Mouse (Mus musculus): ENCODE data around the gene Slc18a2. TPM values are rescaled to one million over a fixed set of nuclear protein-coding genes. Genes with fewer than 3 reads are reported as not detected.

The Slc18a2 gene
- polyA plus RNA-seq, 1 experiment from 2014 or later = 11.2 TPM

GRCm38 (mm10) chr19:59243057-59243456, 17.6 kb upstream of the Slc18a2 start:
- H3K9ac ChIP-seq = no peak overlapping the region
- H3K4me2 ChIP-seq = no peak overlapping the region
- H3K4me1 ChIP-seq (replicated peaks) = no peaks in the 10 kb centered on the region
- H3K27me3 ChIP-seq (replicated peaks) = peaks cover 25% of the 10 kb centered on the region
- H3K27ac ChIP-seq (ENCODE audit: poor library complexity, severe bottlenecking) = no peak overlapping the region
- H3K4me3 ChIP-seq = no peak overlapping the region
- H3K9me3 ChIP-seq (replicated peaks) = no peaks in the 10 kb centered on the region
- WGBS = 65% methylated on average over 2 of the region's 2 CpGs
- H3K36me3 ChIP-seq = no peaks in the 10 kb centered on the region
- ATAC-seq (ENCODE audit: insufficient number of reproducible peaks, low FRiP score) = no peak

DNA sequence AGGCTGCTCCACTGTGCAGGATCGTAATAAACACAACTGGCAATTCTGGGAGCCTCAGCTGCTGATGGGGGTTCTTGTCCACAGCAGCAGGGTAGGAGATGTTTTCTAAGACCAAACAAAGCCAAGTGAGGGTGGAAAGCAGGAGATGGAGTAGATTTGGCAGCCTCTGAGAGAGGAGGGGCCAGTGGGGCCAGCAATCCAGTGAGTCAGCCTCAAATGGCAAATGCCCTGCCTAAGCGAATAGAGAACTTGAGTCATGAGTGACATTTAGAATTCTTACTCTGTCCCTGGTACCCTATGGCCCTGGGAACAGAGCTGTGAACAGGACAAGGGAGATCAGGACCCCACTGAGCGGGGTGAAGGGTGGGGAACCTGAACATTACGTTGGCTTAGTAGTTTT, 12.6 kb upstream of the Slc18a2 start:
- Histone ChIP-seq H3K27ac (ENCODE audit: poor library complexity, severe bottlenecking) (no peak overlapping the region), H3K4me1 (replicated peaks) (no peaks in the 10 kb centered on the region), H3K36me3 (no peaks in the 10 kb centered on the region), H3K4me2 (no peak overlapping the region), H3K4me3 (no peak overlapping the region), H3K27me3 (replicated peaks) (peaks cover 6% of the 10 kb centered on the region; the same call in 1 of the 2 replicates), H3K9me3 (replicated peaks) (no peaks in the 10 kb centered on the region), H3K9ac (no peak overlapping the region)
- no peak for ATAC-seq (ENCODE audit: insufficient number of reproducible peaks, low FRiP score)
- WGBS = 77% methylated on average over 4 of the region's 4 CpGs

DNA sequence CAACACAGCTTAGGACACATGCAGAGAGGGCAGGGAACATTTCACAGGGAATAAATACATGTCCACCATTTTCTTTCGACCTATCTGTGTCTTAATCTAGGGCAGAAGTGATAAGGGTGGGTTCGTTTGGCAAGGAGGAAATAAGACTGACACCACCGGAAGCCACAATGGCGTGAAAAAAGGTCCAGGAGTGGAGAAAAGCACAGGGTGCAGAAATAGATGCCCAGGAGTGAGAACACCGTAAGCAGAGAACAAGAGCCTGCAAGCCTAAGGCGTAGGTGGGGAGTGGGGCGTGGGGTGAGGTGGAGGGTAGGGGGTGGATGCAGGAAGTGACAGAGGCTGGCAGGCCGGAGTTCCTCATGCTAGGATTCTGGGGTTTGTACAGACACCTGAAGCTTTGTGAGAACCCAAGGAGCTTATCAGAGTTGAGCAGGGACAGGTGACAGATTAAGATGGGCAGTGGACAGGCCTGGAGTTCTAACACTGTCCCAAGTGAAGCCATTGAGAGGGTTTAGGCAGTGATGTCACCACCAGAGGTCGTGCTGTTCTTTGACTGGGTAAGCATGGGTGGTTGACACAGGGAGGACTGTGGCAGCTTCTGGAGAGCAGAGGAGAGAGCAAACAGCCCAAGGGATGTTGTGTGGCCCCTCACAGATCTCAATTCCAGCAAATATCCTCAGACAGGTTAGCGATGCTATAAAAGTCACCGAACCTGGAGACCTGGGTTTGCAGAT, 12.0 kb upstream of the Slc18a2 start:
- Histone ChIP-seq H3K36me3 (no peaks in the 10 kb centered on the region), H3K27me3 (replicated peaks) (peaks cover 6% of the 10 kb centered on the region; the same call in 1 of the 2 replicates), H3K4me3 (no peak overlapping the region), H3K4me1 (replicated peaks) (no peaks in the 10 kb centered on the region), H3K4me2 (no peak overlapping the region), H3K9ac (no peak overlapping the region), H3K9me3 (replicated peaks) (no peaks in the 10 kb centered on the region), H3K27ac (ENCODE audit: poor library complexity, severe bottlenecking) (no peak overlapping the region)
- 63% methylated on average over 11 of the region's 11 CpGs for WGBS
- ATAC-seq (ENCODE audit: insufficient number of reproducible peaks, low FRiP score) = no peak

GRCm38 (mm10) chr19:59252651-59253050, 8.0 kb upstream of the Slc18a2 start:
- ATAC-seq (ENCODE audit: insufficient number of reproducible peaks, low FRiP score) = no peak
- no peak overlapping the region for H3K4me2 ChIP-seq
- H3K9ac ChIP-seq = no peak overlapping the region
- 69% methylated on average over 2 of the region's 2 CpGs for WGBS
- H3K27me3 ChIP-seq (replicated peaks) = 0 out of 2 replicates have a peak, but pooled peaks cover 5% of the 10 kb centered on the region
- no peaks in the 10 kb centered on the region for H3K36me3 ChIP-seq
- H3K4me3 ChIP-seq = no peak overlapping the region
- 0 out of 2 replicates have a peak, but pooled peaks cover 3% of the 10 kb centered on the region for H3K9me3 ChIP-seq (replicated peaks)
- H3K4me1 ChIP-seq (replicated peaks) = no peaks in the 10 kb centered on the region
- no peak overlapping the region for H3K27ac ChIP-seq (ENCODE audit: poor library complexity, severe bottlenecking)

DNA sequence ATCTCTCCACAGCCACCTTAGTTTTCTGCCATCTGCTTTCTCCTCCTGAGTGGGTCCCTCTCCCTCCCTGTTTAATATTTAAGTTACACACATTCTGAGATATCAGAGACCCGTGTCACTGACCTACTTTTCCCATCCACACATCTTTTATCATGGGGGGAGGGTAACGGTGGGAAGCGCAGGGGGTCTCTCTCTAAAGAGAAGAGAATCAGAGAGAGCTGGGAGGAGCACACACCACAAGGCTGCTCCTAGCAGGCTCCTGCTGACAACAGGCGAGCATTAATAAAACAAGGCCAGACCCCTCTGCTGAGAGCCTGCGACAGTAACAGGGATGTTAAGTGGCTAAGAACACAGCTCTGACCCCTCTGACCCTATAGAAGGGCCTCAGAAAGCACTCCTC, 1.1 kb upstream of the Slc18a2 start:
- no peak for ATAC-seq (ENCODE audit: insufficient number of reproducible peaks, low FRiP score)
- H3K9ac ChIP-seq = no peak overlapping the region
- H3K4me3 ChIP-seq = no peak overlapping the region
- H3K27me3 ChIP-seq (replicated peaks) = peaks cover 41% of the 10 kb centered on the region
- peaks cover 22% of the 10 kb centered on the region for H3K4me1 ChIP-seq (replicated peaks)
- WGBS = 32% methylated on average over 5 of the region's 5 CpGs
- no peak overlapping the region for H3K4me2 ChIP-seq
- H3K27ac ChIP-seq (ENCODE audit: poor library complexity, severe bottlenecking) = no peak overlapping the region
- H3K9me3 ChIP-seq (replicated peaks) = 0 out of 2 replicates have a peak, but pooled peaks cover 3% of the 10 kb centered on the region
- H3K36me3 ChIP-seq = no peaks in the 10 kb centered on the region

DNA sequence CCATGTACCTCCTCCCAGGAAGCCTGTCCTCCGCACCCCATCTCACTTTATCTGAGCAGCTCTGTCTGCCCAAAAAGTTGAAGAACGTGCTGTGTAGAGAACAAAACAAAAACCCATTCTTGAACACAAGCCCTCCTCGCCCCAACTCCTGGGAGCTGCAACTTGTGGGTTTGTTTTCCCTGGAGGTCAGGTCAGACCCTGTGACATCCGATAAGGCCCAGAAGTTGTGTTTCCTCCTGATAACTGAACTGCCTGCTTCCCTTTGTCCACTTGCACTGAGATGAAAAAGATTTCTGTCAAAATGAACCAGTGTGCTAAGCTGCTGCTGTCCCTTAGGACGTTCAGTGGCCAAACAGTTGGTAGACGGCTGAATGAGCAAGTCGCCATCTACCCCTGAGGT, 908 bp downstream of the Slc18a2 start:
- 34% methylated on average over 7 of the region's 7 CpGs for WGBS
- H3K4me1 ChIP-seq (replicated peaks) = peaks cover 22% of the 10 kb centered on the region
- H3K27me3 ChIP-seq (replicated peaks) = peaks cover 39% of the 10 kb centered on the region
- H3K27ac ChIP-seq (ENCODE audit: poor library complexity, severe bottlenecking) = no peak overlapping the region
- 0 out of 2 replicates have a peak overlapping the region, but pooled peaks have one; percentile 58 for H3K9ac ChIP-seq
- no peaks in the 10 kb centered on the region for H3K36me3 ChIP-seq
- peak; percentile 76 for ATAC-seq (ENCODE audit: insufficient number of reproducible peaks, low FRiP score)
- H3K4me3 ChIP-seq = peak overlapping the region; percentile 54
- H3K4me2 ChIP-seq = peak overlapping the region; percentile 87
- 0 out of 2 replicates have a peak, but pooled peaks cover 3% of the 10 kb centered on the region for H3K9me3 ChIP-seq (replicated peaks)

- H3K9ac ChIP-seq = no peak overlapping the region
- H3K4me3 ChIP-seq = no peak overlapping the region
- H3K4me2 ChIP-seq = no peak overlapping the region
- H3K27me3 ChIP-seq (replicated peaks) = peaks cover 39% of the 10 kb centered on the region
- ATAC-seq (ENCODE audit: insufficient number of reproducible peaks, low FRiP score) = no peak
- peaks cover 34% of the 10 kb centered on the region for H3K4me1 ChIP-seq (replicated peaks)
- H3K36me3 ChIP-seq = no peaks in the 10 kb centered on the region
- 89% methylated on average over 9 of the region's 9 CpGs for WGBS
- H3K9me3 ChIP-seq (replicated peaks) = no peaks in the 10 kb centered on the region
- no peak overlapping the region for H3K27ac ChIP-seq (ENCODE audit: poor library complexity, severe bottlenecking)
Observed at GRCm38 (mm10) chr19:59263171-59263570, 2.5 kb downstream of the Slc18a2 start.

DNA sequence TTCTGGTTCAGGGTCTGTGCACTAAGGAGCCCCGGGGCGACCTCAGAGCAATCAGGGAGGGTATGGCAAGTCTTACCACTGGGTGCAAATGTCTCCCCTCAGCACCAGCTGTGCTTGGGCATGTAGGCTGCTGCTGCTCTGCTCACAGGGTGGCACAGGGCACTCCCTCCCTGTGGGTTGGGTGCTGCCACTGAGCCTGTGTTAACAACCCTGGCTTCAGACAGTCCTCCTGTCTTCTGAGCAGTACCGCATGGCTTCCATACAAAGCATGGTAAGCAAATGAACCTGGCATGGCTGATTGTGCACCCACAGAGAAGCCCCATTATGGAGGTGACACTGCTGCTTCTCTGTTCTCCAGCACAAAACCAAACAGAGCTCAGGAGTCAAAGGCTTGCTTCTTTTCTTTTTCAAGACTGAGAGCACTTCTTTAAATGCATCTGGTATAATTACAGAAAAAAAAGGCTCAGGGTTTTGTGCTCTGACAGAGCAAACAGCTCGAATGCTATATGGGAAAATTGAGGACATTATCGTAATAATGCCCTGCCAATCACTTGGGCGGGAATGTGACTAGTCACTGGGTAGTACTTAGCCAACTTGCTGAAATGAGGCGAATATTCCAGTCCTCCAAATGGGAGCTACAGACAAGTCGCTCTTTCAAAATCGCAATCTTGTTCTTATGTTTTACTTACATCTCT, 4.3 kb downstream of the Slc18a2 start:
- Histone ChIP-seq H3K36me3 (no peaks in the 10 kb centered on the region), H3K4me3 (no peak overlapping the region), H3K9ac (no peak overlapping the region), H3K4me2 (no peak overlapping the region), H3K9me3 (replicated peaks) (no peaks in the 10 kb centered on the region), H3K4me1 (replicated peaks) (peaks cover 28% of the 10 kb centered on the region), H3K27me3 (replicated peaks) (peaks cover 32% of the 10 kb centered on the region), H3K27ac (ENCODE audit: poor library complexity, severe bottlenecking) (no peak overlapping the region)
- WGBS = 81% methylated on average over 9 of the region's 9 CpGs
- no peak for ATAC-seq (ENCODE audit: insufficient number of reproducible peaks, low FRiP score)

GRCm38 (mm10) chr19:59265907-59266306, 5.2 kb downstream of the Slc18a2 start:
- 72% methylated on average over 6 of the region's 6 CpGs for WGBS
- Histone ChIP-seq H3K27me3 (replicated peaks) (peaks cover 24% of the 10 kb centered on the region), H3K4me1 (replicated peaks) (peaks cover 21% of the 10 kb centered on the region), H3K9me3 (replicated peaks) (no peaks in the 10 kb centered on the region), H3K27ac (ENCODE audit: poor library complexity, severe bottlenecking) (no peak overlapping the region), H3K9ac (no peak overlapping the region), H3K4me3 (no peak overlapping the region), H3K36me3 (no peaks in the 10 kb centered on the region), H3K4me2 (no peak overlapping the region)
- ATAC-seq (ENCODE audit: insufficient number of reproducible peaks, low FRiP score) = no peak

- Histone ChIP-seq H3K27me3 (replicated peaks) (peaks cover 20% of the 10 kb centered on the region), H3K4me3 (no peak overlapping the region), H3K36me3 (no peaks in the 10 kb centered on the region), H3K9ac (no peak overlapping the region), H3K4me2 (peak overlapping the region; percentile 41), H3K4me1 (replicated peaks) (peaks cover 12% of the 10 kb centered on the region), H3K9me3 (replicated peaks) (no peaks in the 10 kb centered on the region), H3K27ac (ENCODE audit: poor library complexity, severe bottlenecking) (peak overlapping the region; percentile 20; the same call in 1 of the 2 replicates)
- ATAC-seq (ENCODE audit: insufficient number of reproducible peaks, low FRiP score) = peak; percentile 68; the same call in 1 of the 2 replicates
- 8% methylated on average over 5 of the region's 5 CpGs for WGBS
Observed at GRCm38 (mm10) chr19:59267417-59267963, 6.8 kb downstream of the Slc18a2 start.

DNA sequence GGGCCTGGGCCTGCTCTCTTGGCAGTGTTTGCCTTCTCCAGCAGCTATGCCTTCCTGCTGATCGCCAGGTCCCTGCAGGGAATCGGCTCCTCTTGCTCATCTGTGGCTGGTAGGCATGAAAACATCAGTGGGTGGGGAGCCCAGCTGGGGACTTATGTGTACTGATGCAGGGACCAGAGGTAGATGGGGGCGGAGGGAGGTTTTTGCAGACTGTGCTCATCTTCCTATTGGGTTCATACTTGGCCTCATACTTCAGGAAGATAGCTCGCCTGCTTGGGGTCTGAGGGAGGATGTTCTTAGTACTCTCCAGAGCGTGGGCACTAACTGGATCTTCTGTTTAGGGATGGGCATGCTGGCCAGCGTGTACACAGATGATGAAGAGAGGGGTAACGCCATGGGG, 12.5 kb downstream of the Slc18a2 start:
- Histone ChIP-seq H3K9ac (no peak overlapping the region), H3K4me2 (no peak overlapping the region), H3K4me3 (no peak overlapping the region), H3K27me3 (replicated peaks) (no peaks in the 10 kb centered on the region), H3K9me3 (replicated peaks) (no peaks in the 10 kb centered on the region), H3K36me3 (no peaks in the 10 kb centered on the region), H3K27ac (ENCODE audit: poor library complexity, severe bottlenecking) (no peak overlapping the region), H3K4me1 (replicated peaks) (no peaks in the 10 kb centered on the region)
- ATAC-seq (ENCODE audit: insufficient number of reproducible peaks, low FRiP score) = no peak
- WGBS = 82% methylated on average over 7 of the region's 7 CpGs

Measured in heart, embryonic 12.5 days (tissue).